Mouse (Mus musculus) olfactory bulb, adult 2 months (tissue): ENCODE measurements around the gene Gipc2.

ENCODE experiments used
- CTCF ChIP-seq: fragments of 200-500 bp; IDR thresholded peaks from 2 replicates; pipeline ENCODE4 v1.5.1; 2012; ENCODE audit warnings: low read depth, mild to moderate bottlenecking, low read length, moderate library complexity; ENCODE audit not compliant: insufficient read depth
- POLR2A ChIP-seq: fragments of 200-500 bp; IDR thresholded peaks from 2 replicates; pipeline ENCODE4 v1.6.1; 2012; ENCODE audit warnings: mild to moderate bottlenecking, low read depth, low read length, moderate library complexity; ENCODE audit not compliant: insufficient read depth

- no peak for TF ChIP-seq CTCF
- TF ChIP-seq POLR2A = no peak
Observed at GRCm38 (mm10) chr3:152166699-152167451, 845 bp upstream of the Gipc2 start.
